Mouse (Mus musculus): ENCODE measurements around the gene Pitpnc1.

- TF ChIP-seq EP300 (optimal IDR thresholded peaks at IDR 0.05) (no peak), CTCF (IDR thresholded peaks at IDR 0.05; ENCODE audit: low read depth) (no peak)
Observed at GRCm38 (mm10) chr11:107237532-107237931, 233.0 kb downstream of the Pitpnc1 start.

Measured in stomach, postnatal 0 days (tissue).